Mouse (Mus musculus): Measurements from ENCODE around the gene Myo15b. TPM values are rescaled to one million over a fixed set of nuclear protein-coding genes. Genes with fewer than 3 reads are reported as not detected.

Myo15b gene
- polyA plus RNA-seq, 1 experiment from 2014 or later: 16.5 TPM

- no peaks in the 10 kb centered on the region for H3K27me3 ChIP-seq (ENCODE audit: insufficient read depth, low read length)
- no peaks in the 10 kb centered on the region for H3K36me3 ChIP-seq (ENCODE audit: insufficient read depth, low read length)
- WGBS: 74% methylated on average over 11 of the region's 11 CpGs
- H3K4me1 ChIP-seq (replicated peaks; ENCODE audit: insufficient read depth, low read length): 0 out of 2 replicates have a peak, but pooled peaks cover 3% of the 10 kb centered on the region
- no peak overlapping the region for H3K4me2 ChIP-seq (ENCODE audit: low read length)
- ATAC-seq (replicated peaks; ENCODE audit: low FRiP score, low read depth) (no peak), DNase-seq (ENCODE audit: low spot score) (no peak)
- H3K27ac ChIP-seq: no peak overlapping the region
- H3K9me3 ChIP-seq (replicated peaks; ENCODE audit: low read length): no peaks in the 10 kb centered on the region
- TF ChIP-seq CTCF (IDR thresholded peaks at IDR 0.05; ENCODE audit: low read depth): no peak
- no peak overlapping the region for H3K4me3 ChIP-seq (replicated peaks; ENCODE audit: low read depth, low read length)
- no peak overlapping the region for H3K9ac ChIP-seq (ENCODE audit: low read depth, low read length)
Measured at GRCm38 (mm10) chr11:115885281-115885680, 27.1 kb downstream of the Myo15b start.

GRCm38 (mm10) chr11:115886446-115886845 is 28.2 kb downstream of the Myo15b start:
- Histone ChIP-seq H3K9me3 (replicated peaks; ENCODE audit: low read length) (no peaks in the 10 kb centered on the region), H3K4me1 (replicated peaks; ENCODE audit: insufficient read depth, low read length) (0 out of 2 replicates have a peak, but pooled peaks cover 3% of the 10 kb centered on the region), H3K27me3 (ENCODE audit: insufficient read depth, low read length) (no peaks in the 10 kb centered on the region), H3K4me2 (ENCODE audit: low read length) (no peak overlapping the region), H3K9ac (ENCODE audit: low read depth, low read length) (no peak overlapping the region), H3K4me3 (replicated peaks; ENCODE audit: low read depth, low read length) (no peak overlapping the region), H3K36me3 (ENCODE audit: insufficient read depth, low read length) (no peaks in the 10 kb centered on the region), H3K27ac (no peak overlapping the region)
- DNase-seq (ENCODE audit: low spot score) (no peak), ATAC-seq (replicated peaks; ENCODE audit: low FRiP score, low read depth) (no peak)
- no peak for TF ChIP-seq CTCF (IDR thresholded peaks at IDR 0.05; ENCODE audit: low read depth)
- 82% methylated on average over 11 of the region's 11 CpGs for WGBS

- Histone ChIP-seq H3K27me3 (ENCODE audit: insufficient read depth, low read length) (no peaks in the 10 kb centered on the region), H3K36me3 (ENCODE audit: insufficient read depth, low read length) (0 out of 2 replicates have a peak, but pooled peaks cover 3% of the 10 kb centered on the region), H3K27ac (no peak overlapping the region), H3K9me3 (replicated peaks; ENCODE audit: low read length) (no peaks in the 10 kb centered on the region), H3K4me1 (replicated peaks; ENCODE audit: insufficient read depth, low read length) (0 out of 2 replicates have a peak, but pooled peaks cover 3% of the 10 kb centered on the region), H3K4me3 (replicated peaks; ENCODE audit: low read depth, low read length) (no peak overlapping the region), H3K4me2 (ENCODE audit: low read length) (no peak overlapping the region), H3K9ac (ENCODE audit: low read depth, low read length) (no peak overlapping the region)
- ATAC-seq (replicated peaks; ENCODE audit: low FRiP score, low read depth): no peak
- no peak for TF ChIP-seq CTCF (IDR thresholded peaks at IDR 0.05; ENCODE audit: low read depth)
- no peak for DNase-seq (ENCODE audit: low spot score)
- 91% methylated on average over 5 of the region's 5 CpGs for WGBS
Measured at GRCm38 (mm10) chr11:115888020-115888419, 29.8 kb downstream of the Myo15b start.

- no peak for ATAC-seq (replicated peaks; ENCODE audit: low FRiP score, low read depth)
- TF ChIP-seq CTCF (IDR thresholded peaks at IDR 0.05; ENCODE audit: low read depth): no peak
- no peaks in the 10 kb centered on the region for H3K27me3 ChIP-seq (ENCODE audit: insufficient read depth, low read length)
- 0 out of 2 replicates have a peak, but pooled peaks cover 13% of the 10 kb centered on the region for H3K36me3 ChIP-seq (ENCODE audit: insufficient read depth, low read length)
- H3K27ac ChIP-seq: no peak overlapping the region
- WGBS: 83% methylated on average over 6 of the region's 6 CpGs
- no peaks in the 10 kb centered on the region for H3K4me1 ChIP-seq (replicated peaks; ENCODE audit: insufficient read depth, low read length)
- H3K4me2 ChIP-seq (ENCODE audit: low read length): no peak overlapping the region
- no peaks in the 10 kb centered on the region for H3K9me3 ChIP-seq (replicated peaks; ENCODE audit: low read length)
- H3K9ac ChIP-seq (ENCODE audit: low read depth, low read length): no peak overlapping the region
- DNase-seq (ENCODE audit: low spot score): no peak
- H3K4me3 ChIP-seq (replicated peaks; ENCODE audit: low read depth, low read length): no peak overlapping the region
Measured at GRCm38 (mm10) chr11:115889159-115889558, 31.0 kb downstream of the Myo15b start.

GRCm38 (mm10) chr11:115892213-115892612 is 34.0 kb downstream of the Myo15b start:
- Histone ChIP-seq H3K4me3 (replicated peaks; ENCODE audit: low read depth, low read length) (no peak overlapping the region), H3K4me2 (ENCODE audit: low read length) (no peak overlapping the region), H3K9me3 (replicated peaks; ENCODE audit: low read length) (no peaks in the 10 kb centered on the region), H3K36me3 (ENCODE audit: insufficient read depth, low read length) (0 out of 2 replicates have a peak, but pooled peaks cover 13% of the 10 kb centered on the region), H3K27ac (no peak overlapping the region), H3K27me3 (ENCODE audit: insufficient read depth, low read length) (no peaks in the 10 kb centered on the region), H3K9ac (ENCODE audit: low read depth, low read length) (no peak overlapping the region), H3K4me1 (replicated peaks; ENCODE audit: insufficient read depth, low read length) (no peaks in the 10 kb centered on the region)
- no peak for ATAC-seq (replicated peaks; ENCODE audit: low FRiP score, low read depth)
- 66% methylated on average over 6 of the region's 6 CpGs for WGBS
- no peak for TF ChIP-seq CTCF (IDR thresholded peaks at IDR 0.05; ENCODE audit: low read depth)
- no peak for DNase-seq (ENCODE audit: low spot score)

- no peak overlapping the region for H3K4me3 ChIP-seq (replicated peaks; ENCODE audit: low read depth, low read length)
- no peaks in the 10 kb centered on the region for H3K27me3 ChIP-seq (ENCODE audit: insufficient read depth, low read length)
- H3K4me2 ChIP-seq (ENCODE audit: low read length): no peak overlapping the region
- H3K9ac ChIP-seq (ENCODE audit: low read depth, low read length): no peak overlapping the region
- no peak for TF ChIP-seq CTCF (IDR thresholded peaks at IDR 0.05; ENCODE audit: low read depth)
- no peaks in the 10 kb centered on the region for H3K4me1 ChIP-seq (replicated peaks; ENCODE audit: insufficient read depth, low read length)
- 0 out of 2 replicates have a peak, but pooled peaks cover 13% of the 10 kb centered on the region for H3K36me3 ChIP-seq (ENCODE audit: insufficient read depth, low read length)
- 89% methylated on average over 9 of the region's 9 CpGs for WGBS
- no peak for DNase-seq (ENCODE audit: low spot score)
- H3K27ac ChIP-seq: no peak overlapping the region
- no peaks in the 10 kb centered on the region for H3K9me3 ChIP-seq (replicated peaks; ENCODE audit: low read length)
- no peak for ATAC-seq (replicated peaks; ENCODE audit: low FRiP score, low read depth)
Measured at GRCm38 (mm10) chr11:115893071-115893470, 34.9 kb downstream of the Myo15b start.

Measured in kidney, postnatal 0 days (tissue).